Mouse (Mus musculus) testis, adult 2 months (tissue): ENCODE results near the gene Gm9821.

Experiments used
- CTCF ChIP-seq: fragments of 200-500 bp; IDR thresholded peaks from 2 replicates; pipeline ENCODE4 v1.5.1; 2012; ENCODE audit warnings: low read depth, mild to moderate bottlenecking, inconsistent platforms, low read length, moderate library complexity; ENCODE audit not compliant: control insufficient read depth, insufficient read depth, insufficient replicate concordance
- POLR2A ChIP-seq: fragments of 200-500 bp; IDR thresholded peaks from 2 replicates; pipeline ENCODE4 v1.6.1; 2012; ENCODE audit warnings: low read depth, mild to moderate bottlenecking, inconsistent platforms, low read length, moderate library complexity; ENCODE audit not compliant: control insufficient read depth

DNA sequence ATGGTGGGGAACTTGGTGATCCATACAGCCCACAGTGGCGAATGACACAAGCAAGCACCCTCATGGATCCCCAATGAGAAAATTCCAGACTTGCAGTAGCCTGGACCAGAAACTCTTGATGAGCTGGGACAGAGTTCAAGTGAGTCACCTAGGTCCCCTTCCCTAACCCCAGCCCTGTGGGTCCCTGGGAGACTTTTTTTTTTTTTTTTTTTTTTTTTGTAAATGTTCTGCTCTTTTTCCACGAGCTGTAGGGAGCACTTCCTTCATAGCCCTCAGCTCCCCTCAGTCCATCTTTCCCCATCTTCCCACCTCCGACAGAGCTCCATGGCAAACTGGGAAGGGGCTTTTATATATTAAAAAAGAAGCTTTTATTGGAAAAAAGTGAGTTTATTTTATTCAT is 16.0 kb upstream of the Gm9821 start:
- no peak for TF ChIP-seq CTCF
- no peak for TF ChIP-seq POLR2A
